Mouse (Mus musculus) gastrocnemius, adult 8-10 months (tissue): ENCODE results near the gene Pak2. TPM values are rescaled to one million over a fixed set of nuclear protein-coding genes. Genes with fewer than 3 reads are reported as not detected.

Source experiments
- DNase-seq, 2 experiments: peaks; one replicate each; pipeline ENCODE4 v3.0.0; 2022; ENCODE audit warnings: low spot score in 2 of 2
- microRNA-seq: library from miRNA; unstranded; fragments of <30 nt; microRNA quantifications from one replicate; pipeline ENCODE4 v1.2.0, GENCODE M21; 2022
- total RNA-seq, 4 experiments: library from RNA; stranded (reverse); gene quantifications; 2 replicates each; pipeline ENCODE4 v1.2.4; 2022

Pak2 gene
- total RNA-seq, 4 experiments from 2014 or later = 11.8 to 14.2 (median 13.3) TPM

DNA sequence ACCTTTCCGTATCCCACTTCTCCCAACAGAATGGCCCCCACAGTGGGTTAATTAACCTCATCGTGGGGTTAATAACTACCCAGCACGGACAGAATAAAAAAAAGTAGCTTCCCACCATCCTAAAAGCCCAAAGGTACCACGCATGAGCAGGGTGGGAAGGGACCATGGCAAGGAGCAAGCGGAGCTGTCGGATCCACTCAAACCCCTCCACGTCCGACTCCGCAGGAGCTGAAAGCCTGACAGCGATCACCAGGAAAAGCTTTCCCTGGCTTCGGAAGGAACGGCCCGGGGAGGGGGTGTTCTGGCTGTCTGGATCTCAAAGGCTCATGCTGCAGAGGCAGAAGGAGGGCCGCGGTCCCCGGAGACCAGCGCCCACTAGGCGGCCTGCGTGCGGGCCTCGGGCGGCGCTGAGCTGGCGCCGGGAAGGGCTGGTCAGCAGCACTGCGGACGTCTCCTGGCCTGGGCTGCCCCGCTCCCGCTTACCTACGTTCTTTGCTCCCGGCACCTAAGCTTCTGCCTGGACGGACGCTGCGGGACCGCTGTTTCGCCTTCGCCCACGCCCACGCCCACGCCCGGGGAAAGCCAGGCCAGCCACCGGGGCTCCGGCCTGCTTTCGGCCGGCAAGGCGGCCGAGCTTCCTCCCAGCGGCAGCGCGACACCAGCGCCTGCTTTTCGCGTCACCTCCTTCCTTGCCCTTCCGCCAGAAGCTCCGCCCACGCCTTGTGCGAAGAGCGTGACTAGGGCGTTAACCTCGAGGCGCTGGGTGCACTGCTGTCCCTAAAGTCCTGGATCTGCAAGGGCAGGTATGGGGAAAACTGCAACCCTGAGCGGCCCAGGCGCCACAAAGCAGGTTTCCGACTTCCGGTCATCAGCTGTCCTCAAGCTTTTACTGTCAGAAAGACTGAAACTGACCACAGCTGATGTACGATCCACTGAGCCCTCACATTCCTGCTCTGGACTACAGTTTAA is 76.3 kb downstream of the Pak2 start, which contains the start of gene Senp5:
Gene Senp5, minus strand, starts transcription at position 779 of the 969 bp plus-strand sequence.
- DNase-seq = peak; percentile 75 to 84

DNA sequence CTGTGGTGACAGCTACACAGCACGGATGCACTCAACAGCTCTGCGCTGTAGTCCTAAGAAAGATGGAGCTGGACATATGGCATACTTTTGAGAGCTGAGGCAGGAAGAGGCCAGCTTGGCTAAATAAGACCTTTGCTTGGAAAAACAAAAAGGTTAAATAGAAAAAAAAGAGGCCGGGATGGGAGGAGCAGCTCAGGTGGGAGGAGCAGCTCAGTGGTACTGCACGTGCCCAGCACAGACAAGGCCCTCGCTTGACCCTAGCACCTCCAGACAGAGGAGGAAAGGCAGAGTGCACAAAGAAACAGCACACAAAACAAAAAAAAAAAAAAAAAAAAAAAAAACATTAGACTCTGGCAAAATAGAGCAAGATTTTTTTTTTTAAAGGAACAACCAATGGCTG is 82.8 kb downstream of the Pak2 start:
- DNase-seq = no peak

DNA sequence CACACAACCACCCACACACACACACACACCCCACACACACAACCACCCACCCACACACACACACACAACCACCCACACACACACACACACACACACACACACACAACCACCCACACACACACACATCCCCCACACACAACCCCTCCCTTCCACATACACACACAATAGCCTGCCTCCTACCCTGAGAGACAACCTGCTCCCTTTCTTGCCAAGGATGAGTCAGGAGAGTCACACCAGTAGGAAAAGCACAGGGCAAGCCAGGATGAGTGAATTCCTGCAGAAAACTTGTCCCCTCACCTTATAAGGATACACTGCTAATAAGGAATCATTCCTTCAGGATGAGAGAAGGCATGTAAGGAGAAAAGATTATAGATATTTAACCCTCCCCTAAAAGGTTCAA is 85.2 kb downstream of the Pak2 start:
- no peak for DNase-seq

DNA sequence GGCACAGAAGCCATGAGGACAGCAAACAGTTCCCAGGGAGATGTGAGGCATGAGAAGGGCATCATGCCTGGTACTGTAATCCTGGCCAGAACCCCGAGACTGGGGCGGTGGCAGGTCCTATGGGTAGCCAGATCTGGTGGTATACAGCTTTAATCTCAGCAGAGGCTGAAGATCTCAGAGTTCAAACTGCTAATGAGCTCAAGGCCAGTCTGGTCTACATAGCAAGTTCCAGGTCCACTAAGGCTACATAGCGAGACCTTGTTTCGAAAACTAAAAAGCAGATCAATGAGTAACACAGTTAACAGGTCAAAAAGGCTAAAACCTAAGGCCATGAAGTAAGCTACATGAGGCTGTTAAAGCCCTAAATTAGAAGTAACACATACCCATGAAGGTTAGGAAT is 85.9 kb downstream of the Pak2 start:
- no peak for DNase-seq

DNA sequence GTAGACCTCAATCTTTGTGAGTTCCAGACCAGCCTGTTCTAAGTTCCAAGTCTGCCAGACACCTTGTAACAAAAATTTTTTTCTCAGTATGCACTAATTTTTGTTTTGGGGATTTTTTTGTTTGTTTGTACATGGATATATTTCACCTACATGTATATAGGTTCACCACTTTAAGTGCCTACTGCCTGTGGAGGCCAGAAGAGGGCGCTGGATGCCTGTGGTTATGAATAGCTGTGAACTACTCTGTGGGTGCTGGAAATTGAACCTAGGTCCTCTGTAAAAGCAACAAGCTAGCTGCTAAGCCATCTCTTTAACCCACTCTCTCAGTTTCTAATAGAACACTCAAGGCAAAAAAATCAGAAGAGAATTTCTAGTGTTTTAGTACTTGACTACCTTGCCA is 87.1 kb downstream of the Pak2 start:
- no peak for DNase-seq

DNA sequence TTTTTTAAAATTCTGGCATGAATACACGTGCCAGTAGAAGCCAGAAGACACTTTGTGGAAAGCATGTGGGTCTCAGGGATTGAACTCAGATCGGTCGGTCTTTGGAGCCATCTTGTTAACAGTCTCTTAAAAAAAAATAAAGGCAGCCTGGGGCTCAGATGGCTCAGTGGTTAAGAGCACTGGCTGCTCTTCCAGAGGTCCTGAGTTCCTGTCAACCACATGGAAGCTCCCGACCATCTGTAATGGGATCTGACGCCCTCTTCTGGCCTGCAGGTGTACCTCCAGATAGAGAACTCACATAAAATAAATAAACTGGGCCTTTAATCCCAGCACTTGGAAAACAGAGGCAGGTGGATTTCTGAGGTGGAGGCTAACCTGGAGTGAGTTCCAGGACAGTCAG is 98.2 kb downstream of the Pak2 start:
- no peak for DNase-seq

DNA sequence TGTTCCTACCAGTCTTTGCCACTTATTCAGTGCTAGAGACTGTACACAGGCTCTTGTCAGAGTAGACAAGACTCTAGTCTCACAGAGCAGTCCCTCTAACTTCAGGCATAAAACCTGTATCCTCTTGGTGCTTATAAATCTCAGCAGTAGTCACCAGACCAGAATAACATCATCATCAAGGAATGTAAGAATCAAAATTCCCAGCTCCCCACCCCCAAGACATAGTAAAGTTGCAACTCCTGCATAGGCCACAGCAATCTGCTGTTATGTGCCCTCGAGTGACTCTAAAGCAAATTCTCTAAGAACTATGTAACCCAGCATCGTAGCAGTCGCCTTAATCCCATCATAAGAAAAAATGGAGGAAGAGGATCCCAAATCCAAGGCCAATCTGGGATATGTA is 99.6 kb downstream of the Pak2 start:
- DNase-seq = no peak

DNA sequence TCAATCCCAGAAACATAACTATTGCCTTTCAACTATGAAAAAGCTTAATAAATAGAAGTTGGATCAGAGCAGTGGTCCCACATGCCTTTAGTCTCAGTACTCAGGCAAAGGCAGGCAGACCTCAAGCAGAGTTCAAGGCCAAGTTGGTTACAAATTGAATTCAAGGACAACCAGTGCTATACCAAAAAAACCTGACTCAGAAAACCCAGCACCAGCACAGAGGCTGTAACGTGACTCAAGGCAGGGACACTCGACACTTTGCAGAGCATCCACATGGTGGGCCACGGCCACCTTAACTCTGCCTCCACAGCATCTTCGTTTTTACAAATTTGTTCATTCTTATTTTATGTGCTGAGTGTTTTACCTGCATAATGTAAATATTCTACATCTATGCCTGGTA is 103.9 kb downstream of the Pak2 start:
- no peak for DNase-seq

Small RNA genes lying within 50 kb of the gene (microRNA-seq; reads per million reads assigned to microRNA genes)
- not detected for gene Gm26269

Other genes starting within 250 kb of the Pak2 start
- not detected for gene Meltf, start 200.5 kb downstream of the Pak2 start, total RNA-seq
- gene Pigz, start 145.5 kb downstream of the Pak2 start, total RNA-seq = 1 to 10 TPM in 1 of 4 experiments, under 1 TPM in 3; 0.10 to 1.2 (median 0.16) TPM
- 10 to 100 TPM; 50.1 to 56.6 (median 51.4) TPM for gene 0610012G03Rik, start 130.8 kb downstream of the Pak2 start, total RNA-seq
- 10 to 100 TPM in 3 of 4 experiments, 1 to 10 TPM in 1; 9.6 to 13.5 (median 10.3) TPM for gene Ncbp2, start 130.8 kb downstream of the Pak2 start, total RNA-seq
- 10 to 100 TPM; 10.2 to 14.7 (median 11.8) TPM for gene Senp5, start 76.1 kb downstream of the Pak2 start, total RNA-seq
- gene Pigx, start 20.4 kb upstream of the Pak2 start, total RNA-seq = 10 to 100 TPM; 11.3 to 17.4 (median 11.7) TPM
- 10 to 100 TPM in 2 of 4 experiments, 1 to 10 TPM in 2; 9.5 to 11.1 (median 10.2) TPM for gene Cep19, start 20.5 kb upstream of the Pak2 start, total RNA-seq
- 1 to 10 TPM in 2 of 4 experiments, under 1 TPM in 2; 0.56 to 1.7 (median 1.2) TPM for gene Nrros, start 86.3 kb upstream of the Pak2 start, total RNA-seq
- not detected for gene Bex6, start 100.5 kb upstream of the Pak2 start, total RNA-seq
- gene Fbxo45, start 167.8 kb upstream of the Pak2 start, total RNA-seq = 10 to 100 TPM; 15.9 to 20.6 (median 16.7) TPM
- gene Wdr53, start 167.9 kb upstream of the Pak2 start, total RNA-seq = 1 to 10 TPM; 5.5 to 8.0 (median 6.5) TPM
- 10 to 100 TPM; 55.5 to 79.7 (median 66.0) TPM for gene Smco1, start 192.1 kb upstream of the Pak2 start, total RNA-seq
- gene Rnf168, start 198.1 kb upstream of the Pak2 start, total RNA-seq = 10 to 100 TPM in 2 of 4 experiments, 1 to 10 TPM in 2; 8.5 to 11.7 (median 10.2) TPM